In the genomic region with DNA sequence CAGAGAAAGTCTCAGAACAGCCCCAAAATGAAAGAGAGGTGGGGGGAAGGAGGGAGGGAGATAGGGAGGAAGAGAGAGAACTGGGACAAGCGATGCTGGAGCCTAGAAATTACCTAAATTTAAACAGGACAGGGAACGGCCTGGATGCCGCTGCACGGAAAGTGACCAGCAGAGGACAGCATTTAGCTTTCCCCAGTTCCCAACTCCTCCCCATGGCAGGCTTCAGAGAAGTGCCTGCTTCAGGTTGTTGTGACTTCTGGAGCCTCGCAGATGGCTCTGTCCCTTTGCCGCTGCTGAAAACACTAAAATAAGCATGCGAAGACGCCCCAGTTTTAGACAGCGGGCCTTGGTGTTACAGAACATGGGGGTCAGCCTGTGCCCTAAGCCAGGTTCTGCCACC, we compare ENCODE assay signal across 8 mouse cellular contexts. TPM values are rescaled to one million over a fixed set of nuclear protein-coding genes. Genes with fewer than 3 reads are reported as not detected.
DNase-seq lines count a peak whose midpoint lies in the region; ATAC-seq and TF ChIP-seq lines count a peak whose summit lies in the region.
"Had no signal": no experiment of that assay in that cellular context is flagged by ENCODE, and none has a peak within 500 bp of the region (broad histone marks: within the 10 kb centered on the region; RNA-seq: fewer than 3 reads in every experiment).

No protein-coding gene starts in this region.

- no peaks in the 10 kb centered on the region for H3K36me3 ChIP-seq in G1E (replicated peaks)
- H3K36me3 ChIP-seq in embryonic facial prominence, embryonic 15.5 days, result no peaks in the 10 kb centered on the region

- WGBS in bone marrow, adult 2 months, result 16% methylated on average over 9 of the region's 9 CpGs
- whole genome bisulfite sequencing in embryonic facial prominence, embryonic 15.5 days, result 11% methylated on average over 9 of the region's 9 CpGs

- TF ChIP-seq POLR2A in bone marrow, adult 2 months (IDR thresholded peaks at IDR 0.05; ENCODE audit: borderline replicate concordance, control insufficient read depth, low read depth, low read length), result no peak

- 0 out of 2 replicates have a peak, but pooled peaks have one; percentile 26 for TF ChIP-seq CTCF in G1E (IDR thresholded peaks at IDR 0.05; ENCODE audit: low read depth, low read length)
- peak; percentile 81 for TF ChIP-seq CTCF in bone marrow, adult 2 months (IDR thresholded peaks at IDR 0.05; ENCODE audit: control insufficient read depth, insufficient read depth, low read length)

- H3K9ac ChIP-seq in embryonic facial prominence, embryonic 15.5 days, result no peak overlapping the region

- H3K4me2 ChIP-seq in embryonic facial prominence, embryonic 15.5 days (replicated peaks), result no peak overlapping the region

- ATAC-seq in G1E (ENCODE audit: extremely low read depth, insufficient number of reproducible peaks, low FRiP score, poor library complexity, severe bottlenecking), result no peak
- peak; percentile 70; the same call in 1 of the 2 replicates for ATAC-seq in embryonic facial prominence, embryonic 15.5 days (ENCODE audit: insufficient number of reproducible peaks, low FRiP score, low TSS enrichment, low read depth)

- H3K27me3 ChIP-seq in G1E (ENCODE audit: insufficient read depth, low read length), result no peaks in the 10 kb centered on the region; the same call in 1 of the 2 replicates
- H3K27me3 ChIP-seq in embryonic facial prominence, embryonic 15.5 days, result no peaks in the 10 kb centered on the region

- H3K27ac ChIP-seq in bone marrow, adult 2 months (ENCODE audit: control insufficient read depth, insufficient read depth, low read depth, low read length, poor library complexity), result no peak overlapping the region
- no peak overlapping the region for H3K27ac ChIP-seq in embryonic facial prominence, embryonic 15.5 days (replicated peaks)
- H3K27ac ChIP-seq: macrophage had no signal

- H3K4me3 ChIP-seq in G1E (ENCODE audit: low read depth, low read length), result no peak overlapping the region
- no peak overlapping the region for H3K4me3 ChIP-seq in bone marrow, adult 2 months (replicated peaks; ENCODE audit: control insufficient read depth, low read depth, low read length)
- H3K4me3 ChIP-seq in embryonic facial prominence, embryonic 15.5 days (replicated peaks), result no peak overlapping the region

- DNase-seq in G1E (ENCODE audit: low spot score), result no peak
- DNase-seq in heart, postnatal 14 days, result peak; percentile 71 to 84
- peak; percentile 45 for DNase-seq in layer of hippocampus, adult 9-11 months
- peak; percentile 75 for DNase-seq in lung, postnatal 25 days (ENCODE audit: low spot score)
- peak; percentile 70 to 77 for DNase-seq in right cerebral cortex, adult 2 months (ENCODE audit: low spot score in 2 of 2)

- intact Hi-C loops in heart, postnatal 14 days (cut with DNase I), result loop anchor here (2.0 kb wide), 1 partner anchor 14 kb away; no protein-coding TSS in a partner anchor

- no peaks in the 10 kb centered on the region for H3K9me3 ChIP-seq in G1E (replicated peaks)
- no peaks in the 10 kb centered on the region for H3K9me3 ChIP-seq in embryonic facial prominence, embryonic 15.5 days (replicated peaks)

- no peaks in the 10 kb centered on the region for H3K4me1 ChIP-seq in G1E (ENCODE audit: insufficient read depth, low read depth, low read length)
- no peaks in the 10 kb centered on the region for H3K4me1 ChIP-seq in bone marrow, adult 2 months (ENCODE audit: control insufficient read depth, insufficient read depth, low read length)
- peaks cover 4% of the 10 kb centered on the region; the same call in 1 of the 2 replicates for H3K4me1 ChIP-seq in embryonic facial prominence, embryonic 15.5 days

RNA-seq across cellular contexts. Expression of a gene that starts 25.5 kb away (rescaled TPM):
- total RNA-seq in G1E (2014; fragmentation: Nextera tagmentation) (22.8 and 24.7 TPM in 2 replicates), G1E (2017) (3.3 and 4.5 TPM in 2 replicates)
- polyA plus RNA-seq in G1E (2012), result 51.5 and 57.7 TPM in 2 replicates
- 19.9 and 43.0 TPM in 2 replicates for polyA plus RNA-seq in bone marrow, adult 2 months (2011; ENCODE audit: insufficient read depth, insufficient read length, low replicate concordance, missing spikeins)
- 29.4 and 29.6 TPM in 2 replicates for polyA plus RNA-seq in embryonic facial prominence, embryonic 15.5 days (2015; fragmentation: Nextera tagmentation; extraction: Ambion mirVana)
- 10 to 100 TPM; 69.9 to 78.1 TPM for total RNA-seq in heart, postnatal 14 days (2021)

RNA-seq across cellular contexts. Expression of a gene that starts 47.6 kb away (rescaled TPM):
- total RNA-seq in G1E (2014; fragmentation: Nextera tagmentation) (not detected in 2 replicates), G1E (2017) (under 0.01 and 0.05 TPM in 2 replicates)
- polyA plus RNA-seq in G1E (2012), result not detected in 2 replicates
- polyA plus RNA-seq in bone marrow, adult 2 months (2011; ENCODE audit: insufficient read depth, insufficient read length, low replicate concordance, missing spikeins), result 11.3 and 13.5 TPM in 2 replicates
- 34.0 and 35.2 TPM in 2 replicates for polyA plus RNA-seq in embryonic facial prominence, embryonic 15.5 days (2015; fragmentation: Nextera tagmentation; extraction: Ambion mirVana)
- 10 to 100 TPM; 47.6 to 48.3 TPM for total RNA-seq in heart, postnatal 14 days (2021)

Comparison
In these comparisons a context has a peak if more than half of its experiments do, and no peak if none do; other contexts are left out.
1. RNA of a gene that starts 47.6 kb away (polyA plus RNA-seq): 34.0 to 35.2 TPM in embryonic facial prominence, embryonic 15.5 days and 11.3 to 13.5 TPM in bone marrow, adult 2 months; not detected in G1E; every median in the first group is over 10 times any median in the second.